ENCODE assay signal across 8 mouse cellular contexts in genomic region chr7:4656818-4657217, GRCm38 (mm10). TPM values are rescaled to one million over a fixed set of nuclear protein-coding genes. Genes with fewer than 3 reads are reported as not detected.
DNase-seq lines count a peak whose midpoint lies in the region; ATAC-seq and TF ChIP-seq lines count a peak whose summit lies in the region.

No protein-coding gene starts in this region.

- no peak for TF ChIP-seq POLR2A in cerebellum, adult 2 months (IDR thresholded peaks at IDR 0.05; ENCODE audit: borderline replicate concordance, insufficient read depth, low read length)
- TF ChIP-seq POLR2A in testis, adult 2 months (IDR thresholded peaks at IDR 0.05; ENCODE audit: control insufficient read depth, low read depth, low read length), result no peak

- peak overlapping the region; percentile 98 for H3K9ac ChIP-seq in liver, embryonic 15.5 days

- no peak for TF ChIP-seq CTCF in cerebellum, adult 2 months (IDR thresholded peaks at IDR 0.05; ENCODE audit: borderline replicate concordance, insufficient read depth, low read depth, low read length)
- no peak for TF ChIP-seq CTCF in testis, adult 2 months (IDR thresholded peaks at IDR 0.05; ENCODE audit: control insufficient read depth, insufficient read depth, insufficient replicate concordance, low read depth, low read length)

- H3K27me3 ChIP-seq in cerebellum, adult 2 months (ENCODE audit: control insufficient read depth, insufficient read depth, low read length), result no peaks in the 10 kb centered on the region
- H3K27me3 ChIP-seq in testis, adult 2 months (ENCODE audit: control insufficient read depth, insufficient read depth, low read length), result no peaks in the 10 kb centered on the region
- no peaks in the 10 kb centered on the region for H3K27me3 ChIP-seq in liver, embryonic 15.5 days

- H3K27ac ChIP-seq in cerebellum, adult 2 months (ENCODE audit: insufficient read depth, low read length), result no peak overlapping the region
- no peak overlapping the region for H3K27ac ChIP-seq in testis, adult 2 months (ENCODE audit: control insufficient read depth, insufficient read depth, low read depth, low read length)
- H3K27ac ChIP-seq in liver, embryonic 15.5 days (replicated peaks), result peak overlapping the region; percentile 92

- no peak for ATAC-seq in liver, embryonic 15.5 days (ENCODE audit: insufficient read depth)
- no peak for ATAC-seq in frontal cortex, adult (ENCODE audit: low TSS enrichment)

- H3K4me3 ChIP-seq in cerebellum, adult 2 months (replicated peaks; ENCODE audit: insufficient read depth, low read depth, low read length), result peak overlapping the region; percentile 66
- peak overlapping the region; percentile 45; the same call in 1 of the 2 replicates for H3K4me3 ChIP-seq in testis, adult 2 months (ENCODE audit: control insufficient read depth, low read depth, low read length)
- peak overlapping the region; percentile 92 for H3K4me3 ChIP-seq in liver, embryonic 15.5 days (replicated peaks)

- WGBS in cerebellum, adult 2 months, result 9% methylated on average over 1 of the region's 1 CpGs
- 10% methylated on average over 1 of the region's 1 CpGs for WGBS in liver, embryonic 15.5 days (ENCODE audit: insufficient replicate concordance)

- no peak for DNase-seq in cerebellum, adult 2 months
- no peak for DNase-seq in cerebellum, postnatal 4 days (ENCODE audit: low spot score in 2 of 2)
- no peak for DNase-seq in testis, postnatal 14 days (ENCODE audit: low spot score)
- no peak for DNase-seq in ovary, postnatal 14 days (ENCODE audit: low spot score)
- DNase-seq in urinary bladder, postnatal 14 days (ENCODE audit: low spot score), result no peak

- no peaks in the 10 kb centered on the region for H3K36me3 ChIP-seq in testis, adult 2 months (ENCODE audit: control insufficient read depth, insufficient read depth, low read length)
- H3K36me3 ChIP-seq in liver, embryonic 15.5 days (replicated peaks), result peaks cover 33% of the 10 kb centered on the region

- H3K4me2 ChIP-seq in liver, embryonic 15.5 days, result peak overlapping the region; percentile 96

- no peaks in the 10 kb centered on the region for H3K9me3 ChIP-seq in liver, embryonic 15.5 days (replicated peaks)

- peaks cover 9% of the 10 kb centered on the region for H3K4me1 ChIP-seq in cerebellum, adult 2 months (ENCODE audit: control insufficient read depth, insufficient read depth, low read length)
- H3K4me1 ChIP-seq in testis, adult 2 months (ENCODE audit: control insufficient read depth, insufficient read depth, low read length), result peaks cover 9% of the 10 kb centered on the region; the same call in 1 of the 2 replicates
- H3K4me1 ChIP-seq in liver, embryonic 15.5 days (replicated peaks), result peaks cover 77% of the 10 kb centered on the region

RNA-seq across cellular contexts. Expression of gene Ppp6r1, which starts 2.0 kb away (rescaled TPM):
- 130 and 136 TPM in 2 replicates for polyA plus RNA-seq in cerebellum, adult 2 months (2012; rRNA removed)
- 137 and 154 TPM in 2 replicates for polyA plus RNA-seq in testis, adult 2 months (2012; rRNA removed)
- polyA plus RNA-seq in liver, embryonic 15.5 days (2015; fragmentation: Nextera tagmentation; extraction: Ambion mirVana), result 6.5 and 8.1 TPM in 2 replicates

RNA-seq across cellular contexts. Expression of gene Tmem86b, which starts 25.6 kb away (rescaled TPM):
- polyA plus RNA-seq in cerebellum, adult 2 months (2012; rRNA removed), result 45.2 and 47.9 TPM in 2 replicates
- polyA plus RNA-seq in testis, adult 2 months (2012; rRNA removed), result 36.7 and 46.0 TPM in 2 replicates
- 34.4 and 39.1 TPM in 2 replicates for polyA plus RNA-seq in liver, embryonic 15.5 days (2015; fragmentation: Nextera tagmentation; extraction: Ambion mirVana)

RNA-seq across cellular contexts. Expression of gene Hspbp1, which starts 28.1 kb away (rescaled TPM):
- 94.5 and 96.8 TPM in 2 replicates for polyA plus RNA-seq in cerebellum, adult 2 months (2012; rRNA removed)
- 64.3 and 65.6 TPM in 2 replicates for polyA plus RNA-seq in testis, adult 2 months (2012; rRNA removed)
- 54.4 and 58.1 TPM in 2 replicates for polyA plus RNA-seq in liver, embryonic 15.5 days (2015; fragmentation: Nextera tagmentation; extraction: Ambion mirVana)

RNA-seq across cellular contexts. Expression of gene Brsk1, which starts 33.6 kb away (rescaled TPM):
- polyA plus RNA-seq in cerebellum, adult 2 months (2012; rRNA removed), result 177 and 182 TPM in 2 replicates
- polyA plus RNA-seq in testis, adult 2 months (2012; rRNA removed), result 53.3 and 60.3 TPM in 2 replicates
- polyA plus RNA-seq in liver, embryonic 15.5 days (2015; fragmentation: Nextera tagmentation; extraction: Ambion mirVana), result 0.03 and 0.12 TPM in 2 replicates

RNA-seq across cellular contexts. Expression of gene Ptprh, which starts 53.0 kb away (rescaled TPM):
- 1.4 TPM in 2 replicates for polyA plus RNA-seq in cerebellum, adult 2 months (2012; rRNA removed)
- polyA plus RNA-seq in testis, adult 2 months (2012; rRNA removed), result 1.8 and 2.9 TPM in 2 replicates
- not detected in 2 replicates for polyA plus RNA-seq in liver, embryonic 15.5 days (2015; fragmentation: Nextera tagmentation; extraction: Ambion mirVana)

Comparison
In these comparisons a context has a peak if more than half of its experiments do, and no peak if none do; other contexts are left out.
1. RNA of gene Ppp6r1, which starts 2.0 kb away (polyA plus RNA-seq): 137 to 154 TPM in testis, adult 2 months and 130 to 136 TPM in cerebellum, adult 2 months; 6.5 to 8.1 TPM in liver, embryonic 15.5 days; every median in the first group is over 10 times any median in the second.
2. Peak in every context shown above with its lines, with median percentiles within 50 percentile points of each other: H3K4me3 ChIP-seq.